Mouse (Mus musculus): ENCODE measurements around the gene Stx3. TPM values are rescaled to one million over a fixed set of nuclear protein-coding genes. Genes with fewer than 3 reads are reported as not detected.

Stx3 gene
- 6.5 and 8.2 TPM in 2 replicates for polyA plus RNA-seq (2015; fragmentation: Nextera tagmentation; extraction: Ambion mirVana)

- Histone ChIP-seq H3K4me3 (peak within 1 kb of the TSS; percentile 64), H3K27me3 (peaks cover 51% of the 10 kb centered on the region), H3K36me3 (ENCODE audit: poor library complexity, severe bottlenecking) (no peaks in the 10 kb centered on the region), H3K4me1 (peaks cover 12% of the 10 kb centered on the region), H3K9me3 (replicated peaks) (no peaks in the 10 kb centered on the region), H3K9ac (peak within 1 kb of the TSS; percentile 73), H3K4me2 (peak within 1 kb of the TSS; percentile 95), H3K27ac (no peak within 1 kb of the TSS)
- under 1% methylated on average over 20 of the region's 20 CpGs for WGBS
- peak; percentile 17 for ATAC-seq
Observed at GRCm38 (mm10) chr19:11819143-11819700, at the start of gene Stx3. Gene Stx3 (minus strand): TSS chr19:11819403.

- no peak for ATAC-seq
- Histone ChIP-seq H3K27ac (no peak overlapping the region), H3K27me3 (no peaks in the 10 kb centered on the region), H3K9me3 (replicated peaks) (peaks cover 9% of the 10 kb centered on the region), H3K4me1 (no peaks in the 10 kb centered on the region), H3K4me3 (no peak overlapping the region), H3K9ac (no peak overlapping the region), H3K4me2 (no peak overlapping the region), H3K36me3 (ENCODE audit: poor library complexity, severe bottlenecking) (no peaks in the 10 kb centered on the region)
- WGBS, result 87% methylated on average over 2 of the region's 2 CpGs
Observed at GRCm38 (mm10) chr19:11867837-11868236, 48.6 kb upstream of the Stx3 start.

DNA sequence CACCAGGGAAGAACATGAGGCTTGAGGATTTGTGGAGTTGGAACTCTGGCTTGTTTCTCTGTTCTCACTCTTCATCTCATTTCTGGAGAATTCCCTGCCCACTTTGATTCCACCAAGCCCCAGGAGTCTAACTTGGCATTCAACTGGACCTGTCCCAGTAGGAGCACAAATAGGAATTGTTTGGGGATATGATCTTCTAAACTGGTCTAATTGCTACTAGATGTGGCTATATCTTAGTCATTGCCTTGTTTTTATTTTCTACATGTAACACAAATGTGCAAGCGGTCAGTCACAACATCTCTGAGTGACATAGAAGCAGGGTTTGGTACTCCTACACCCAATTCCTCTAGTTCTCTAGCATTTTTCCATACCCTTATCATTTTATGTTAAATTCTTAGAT lies 41.8 kb upstream of the Stx3 start, which contains the start of gene Olfr1418:
Olfr1418 (minus strand) TSS at position 101 of the 400 bp plus-strand sequence.
- H3K27ac ChIP-seq, result no peak within 1 kb of the TSS
- H3K9me3 ChIP-seq (replicated peaks), result peaks cover 3% of the 10 kb centered on the region; the same call in 1 of the 2 replicates
- WGBS, result 83% methylated on average over 1 of the region's 1 CpGs
- no peak within 1 kb of the TSS for H3K9ac ChIP-seq
- no peaks in the 10 kb centered on the region for H3K36me3 ChIP-seq (ENCODE audit: poor library complexity, severe bottlenecking)
- no peak within 1 kb of the TSS for H3K4me3 ChIP-seq
- H3K4me2 ChIP-seq, result no peak within 1 kb of the TSS
- no peak for ATAC-seq
- H3K4me1 ChIP-seq, result no peaks in the 10 kb centered on the region
- H3K27me3 ChIP-seq, result no peaks in the 10 kb centered on the region

- no peak for ATAC-seq
- H3K4me2 ChIP-seq, result no peak overlapping the region
- H3K9me3 ChIP-seq (replicated peaks), result no peaks in the 10 kb centered on the region
- no peaks in the 10 kb centered on the region for H3K4me1 ChIP-seq
- 83% methylated on average over 6 of the region's 6 CpGs for WGBS
- no peaks in the 10 kb centered on the region for H3K27me3 ChIP-seq
- H3K36me3 ChIP-seq (ENCODE audit: poor library complexity, severe bottlenecking), result no peaks in the 10 kb centered on the region
- H3K27ac ChIP-seq, result no peak overlapping the region
- H3K9ac ChIP-seq, result no peak overlapping the region
- no peak overlapping the region for H3K4me3 ChIP-seq
Observed at GRCm38 (mm10) chr19:11856506-11856905, 37.3 kb upstream of the Stx3 start.

- 92% methylated on average over 2 of the region's 2 CpGs for WGBS
- H3K4me1 ChIP-seq, result no peaks in the 10 kb centered on the region
- no peak for ATAC-seq
- H3K4me3 ChIP-seq, result no peak overlapping the region
- no peaks in the 10 kb centered on the region for H3K27me3 ChIP-seq
- H3K36me3 ChIP-seq (ENCODE audit: poor library complexity, severe bottlenecking), result no peaks in the 10 kb centered on the region
- H3K4me2 ChIP-seq, result no peak overlapping the region
- H3K9me3 ChIP-seq (replicated peaks), result no peaks in the 10 kb centered on the region
- no peak overlapping the region for H3K27ac ChIP-seq
- no peak overlapping the region for H3K9ac ChIP-seq
Observed at GRCm38 (mm10) chr19:11854821-11855220, 35.6 kb upstream of the Stx3 start.

GRCm38 (mm10) chr19:11852652-11853051 lies 33.4 kb upstream of the Stx3 start:
- Histone ChIP-seq H3K27ac (no peak overlapping the region), H3K27me3 (no peaks in the 10 kb centered on the region), H3K4me2 (no peak overlapping the region), H3K9ac (no peak overlapping the region), H3K4me3 (no peak overlapping the region), H3K9me3 (replicated peaks) (no peaks in the 10 kb centered on the region), H3K36me3 (ENCODE audit: poor library complexity, severe bottlenecking) (no peaks in the 10 kb centered on the region), H3K4me1 (no peaks in the 10 kb centered on the region)
- ATAC-seq, result no peak
- WGBS, result 71% methylated on average over 4 of the region's 4 CpGs

GRCm38 (mm10) chr19:11846333-11846732 lies 27.1 kb upstream of the Stx3 start:
- H3K9ac ChIP-seq, result no peak overlapping the region
- no peak for ATAC-seq
- H3K4me1 ChIP-seq, result no peaks in the 10 kb centered on the region
- WGBS, result 86% methylated on average over 4 of the region's 4 CpGs
- no peak overlapping the region for H3K4me2 ChIP-seq
- H3K9me3 ChIP-seq (replicated peaks), result no peaks in the 10 kb centered on the region
- no peaks in the 10 kb centered on the region for H3K27me3 ChIP-seq
- no peaks in the 10 kb centered on the region for H3K36me3 ChIP-seq (ENCODE audit: poor library complexity, severe bottlenecking)
- H3K27ac ChIP-seq, result no peak overlapping the region
- H3K4me3 ChIP-seq, result no peak overlapping the region

DNA sequence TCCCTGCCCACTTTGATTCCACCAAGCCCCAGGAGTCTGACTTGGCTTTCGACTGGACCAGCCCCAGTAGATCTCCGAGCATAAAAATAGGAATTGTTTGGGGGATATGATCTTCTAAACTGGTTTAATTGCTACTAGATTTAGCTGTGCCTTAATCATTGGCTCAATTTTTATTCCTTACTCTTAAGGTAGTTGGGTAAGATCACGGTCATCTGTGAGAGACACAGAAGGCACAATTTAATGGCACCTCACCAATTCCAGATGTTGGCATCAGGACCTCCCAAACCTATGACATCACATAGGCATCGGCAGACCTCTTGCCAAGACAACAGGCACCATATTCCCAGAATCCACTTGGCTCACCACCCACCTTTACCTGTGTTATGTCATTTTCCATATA lies 19.9 kb upstream of the Stx3 start, which contains the start of gene Olfr1417:
Olfr1417 (minus strand) TSS at position 101 of the 400 bp plus-strand sequence.
- WGBS, result 86% methylated on average over 4 of the region's 4 CpGs
- Histone ChIP-seq H3K27me3 (no peaks in the 10 kb centered on the region), H3K4me2 (no peak within 1 kb of the TSS), H3K36me3 (ENCODE audit: poor library complexity, severe bottlenecking) (no peaks in the 10 kb centered on the region), H3K4me3 (no peak within 1 kb of the TSS), H3K9me3 (replicated peaks) (no peaks in the 10 kb centered on the region), H3K9ac (no peak within 1 kb of the TSS), H3K27ac (no peak within 1 kb of the TSS), H3K4me1 (no peaks in the 10 kb centered on the region)
- no peak for ATAC-seq

DNA sequence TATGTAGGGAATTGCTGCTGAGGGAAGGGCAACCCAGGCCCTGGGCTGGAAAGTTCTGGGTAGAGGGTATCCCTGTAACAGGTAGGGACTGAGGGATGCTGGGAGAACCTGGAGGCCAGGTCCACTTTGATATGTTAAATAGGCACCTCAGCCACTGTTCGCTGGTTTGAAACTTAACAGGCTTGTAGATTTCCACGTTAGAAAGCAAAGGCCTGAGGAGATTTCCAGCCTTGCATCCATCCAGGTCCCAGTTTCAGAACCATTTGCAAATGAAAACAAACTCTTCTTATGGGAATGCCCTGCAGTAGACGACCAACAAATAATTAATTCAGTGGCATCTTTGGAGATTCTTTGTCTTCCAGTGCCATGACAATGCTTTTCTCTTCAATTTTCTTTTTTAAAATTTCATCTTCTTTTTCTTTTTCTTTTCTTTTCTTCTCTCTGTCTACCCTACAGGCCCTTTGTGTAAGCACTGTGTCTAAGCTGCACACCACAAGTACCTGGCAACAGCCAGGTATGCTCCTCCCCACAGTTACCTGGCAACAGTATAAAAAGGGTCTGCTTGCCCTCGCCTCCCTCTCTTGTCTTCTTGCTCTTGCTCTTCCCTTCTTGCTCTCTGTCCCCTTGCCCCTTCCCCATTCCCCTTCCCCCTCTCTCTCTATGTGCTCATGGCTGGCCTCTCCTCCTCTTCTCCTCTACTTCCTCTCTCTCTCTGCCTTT lies 4.3 kb upstream of the Stx3 start:
- peaks cover 19% of the 10 kb centered on the region for H3K27me3 ChIP-seq
- no peaks in the 10 kb centered on the region for H3K9me3 ChIP-seq (replicated peaks)
- peaks cover 8% of the 10 kb centered on the region for H3K4me1 ChIP-seq
- no peak overlapping the region for H3K9ac ChIP-seq
- H3K36me3 ChIP-seq (ENCODE audit: poor library complexity, severe bottlenecking), result no peaks in the 10 kb centered on the region
- H3K27ac ChIP-seq, result no peak overlapping the region
- no peak overlapping the region for H3K4me2 ChIP-seq
- ATAC-seq, result no peak
- 31% methylated on average over 4 of the region's 4 CpGs for WGBS
- no peak overlapping the region for H3K4me3 ChIP-seq

- H3K4me1 ChIP-seq, result peaks cover 12% of the 10 kb centered on the region
- H3K36me3 ChIP-seq (ENCODE audit: poor library complexity, severe bottlenecking), result no peaks in the 10 kb centered on the region
- no peaks in the 10 kb centered on the region for H3K9me3 ChIP-seq (replicated peaks)
- peaks cover 45% of the 10 kb centered on the region for H3K27me3 ChIP-seq
- no peak overlapping the region for H3K27ac ChIP-seq
- peak overlapping the region; percentile 64; the same call in 1 of the 2 replicates for H3K4me3 ChIP-seq
- WGBS, result 31% methylated on average over 6 of the region's 6 CpGs
- peak overlapping the region; percentile 95 for H3K4me2 ChIP-seq
- no peak for ATAC-seq
- H3K9ac ChIP-seq, result no peak overlapping the region
Observed at GRCm38 (mm10) chr19:11820211-11820610, 1.0 kb upstream of the Stx3 start.

DNA sequence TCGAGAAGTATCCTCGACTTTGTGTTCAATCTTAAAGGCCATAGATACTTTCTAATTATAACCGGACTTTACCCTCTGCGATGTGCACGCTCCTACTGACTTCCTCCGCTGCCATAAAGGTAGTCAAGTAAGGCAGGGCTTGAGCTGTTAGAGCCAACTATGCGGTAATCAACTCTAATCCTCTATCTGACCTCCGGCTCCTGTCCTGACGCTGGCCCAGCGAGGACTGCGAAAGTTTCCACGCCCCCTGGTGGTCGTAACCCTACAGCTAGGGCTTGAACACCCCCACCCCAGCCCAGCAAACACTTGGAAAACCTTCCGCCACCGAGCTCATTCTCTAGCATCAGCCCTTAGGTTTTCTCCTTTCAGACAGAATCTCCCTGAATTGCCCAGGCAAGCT lies 597 bp upstream of the Stx3 start:
- peak; percentile 73 for ATAC-seq
- Histone ChIP-seq H3K27me3 (peaks cover 49% of the 10 kb centered on the region), H3K4me3 (peak overlapping the region; percentile 64), H3K9ac (no peak overlapping the region), H3K4me1 (peaks cover 12% of the 10 kb centered on the region), H3K9me3 (replicated peaks) (no peaks in the 10 kb centered on the region), H3K4me2 (peak overlapping the region; percentile 95), H3K27ac (no peak overlapping the region), H3K36me3 (ENCODE audit: poor library complexity, severe bottlenecking) (no peaks in the 10 kb centered on the region)
- under 1% methylated on average over 15 of the region's 15 CpGs for WGBS

- Histone ChIP-seq H3K27ac (no peak overlapping the region), H3K4me2 (peak overlapping the region; percentile 95), H3K9ac (peak overlapping the region; percentile 73), H3K9me3 (replicated peaks) (no peaks in the 10 kb centered on the region), H3K4me3 (peak overlapping the region; percentile 64), H3K27me3 (peaks cover 51% of the 10 kb centered on the region), H3K36me3 (ENCODE audit: poor library complexity, severe bottlenecking) (no peaks in the 10 kb centered on the region), H3K4me1 (peaks cover 12% of the 10 kb centered on the region)
- WGBS, result under 1% methylated on average over 64 of the region's 83 CpGs
- peak; percentile 86 for ATAC-seq
Observed at GRCm38 (mm10) chr19:11818199-11819142, 732 bp downstream of the Stx3 start.

All from forebrain, embryonic 13.5 days (tissue).